Mouse (Mus musculus) hematopoietic stem cell, adult 5-6 weeks (primary cell): ENCODE measurements around the gene Arhgap10. TPM values are rescaled to one million over a fixed set of nuclear protein-coding genes. Genes with fewer than 3 reads are reported as not detected.

ENCODE experiments used
- total RNA-seq: library from RNA; stranded (forward); fragments of 172-1452, 232-1000 nt; gene quantifications from 2 replicates; pipeline ENCODE4 v1.2.3, GENCODE M21; 2017

The Arhgap10 gene
- total RNA-seq, 1 experiment from 2014 or later: 14.6 TPM

Other genes starting within 250 kb of the Arhgap10 start
- gene Prmt9, start 31.4 kb upstream of the Arhgap10 start, total RNA-seq: 17.9 and 23.5 TPM in 2 replicates
- gene Tmem184c, start 92.7 kb upstream of the Arhgap10 start, total RNA-seq: 16.6 and 22.2 TPM in 2 replicates
- 0.15 and 0.19 TPM in 2 replicates for gene Ednra, start 206.5 kb upstream of the Arhgap10 start, total RNA-seq